Mouse (Mus musculus) small intestine, adult 2 months (tissue): ENCODE results near the gene Phgr1. TPM values are rescaled to one million over a fixed set of nuclear protein-coding genes. Genes with fewer than 3 reads are reported as not detected.

Source experiments
- H3K27ac ChIP-seq: fragments of 200-500 bp; 2 replicates; pipeline ENCODE4 v1.5.1; 2012; ENCODE audit warnings: low read depth, low read length, control low read depth, inconsistent platforms; ENCODE audit not compliant: insufficient read depth
- H3K27me3 ChIP-seq: fragments of 200-500 bp; 2 replicates; pipeline ENCODE4 v1.6.1; 2012; ENCODE audit warnings: mild to moderate bottlenecking, moderate library complexity, low read length, inconsistent platforms; ENCODE audit not compliant: control insufficient read depth, insufficient read depth
- H3K36me3 ChIP-seq: fragments of 200-500 bp; 2 replicates; pipeline ENCODE4 v1.6.1; 2012; ENCODE audit warnings: mild to moderate bottlenecking, low read length, control low read depth, inconsistent platforms; ENCODE audit not compliant: control insufficient read depth, insufficient read depth
- H3K4me1 ChIP-seq: fragments of 200-500 bp; 2 replicates; pipeline ENCODE4 v1.6.1; 2012; ENCODE audit warnings: low read length, inconsistent platforms, mixed read lengths; ENCODE audit not compliant: control insufficient read depth, insufficient read depth, insufficient read length
- H3K4me3 ChIP-seq: fragments of 200-500 bp; 2 replicates; pipeline ENCODE4 v1.5.1; 2012; ENCODE audit warnings: low read depth, mild to moderate bottlenecking, control low read depth, inconsistent platforms, low read length, moderate library complexity
- CTCF ChIP-seq: fragments of 200-500 bp; IDR thresholded peaks from 2 replicates; pipeline ENCODE4 v1.5.1; 2012; ENCODE audit warnings: low read depth, mild to moderate bottlenecking, control low read depth, inconsistent platforms, low read length, moderate library complexity, mixed read lengths; ENCODE audit not compliant: insufficient replicate concordance, insufficient read length; ENCODE audit errors: extremely low read depth
- POLR2A ChIP-seq: fragments of 200-500 bp; IDR thresholded peaks from 2 replicates; pipeline ENCODE4 v1.6.1; 2012; ENCODE audit warnings: low read depth, mild to moderate bottlenecking, control low read depth, inconsistent platforms, low read length, moderate library complexity
- WGBS: fragments of 180-500 bp; shearing (Covaris S2); methylation state at CpG from one replicate; pipeline ENCODE4 v1.1.7; 2018; 5-methylcytosine and 5-hydroxymethylcytosine counted together
- polyA plus RNA-seq: library from polyadenylated mRNA; depleted of rRNA; stranded (reverse); fragments of >200 nt; gene quantifications from 2 replicates; pipeline ENCODE4 v1.2.3, GENCODE M21; 2012

Gene Phgr1
- polyA plus RNA-seq, 1 experiment: 5,176 TPM

DNA sequence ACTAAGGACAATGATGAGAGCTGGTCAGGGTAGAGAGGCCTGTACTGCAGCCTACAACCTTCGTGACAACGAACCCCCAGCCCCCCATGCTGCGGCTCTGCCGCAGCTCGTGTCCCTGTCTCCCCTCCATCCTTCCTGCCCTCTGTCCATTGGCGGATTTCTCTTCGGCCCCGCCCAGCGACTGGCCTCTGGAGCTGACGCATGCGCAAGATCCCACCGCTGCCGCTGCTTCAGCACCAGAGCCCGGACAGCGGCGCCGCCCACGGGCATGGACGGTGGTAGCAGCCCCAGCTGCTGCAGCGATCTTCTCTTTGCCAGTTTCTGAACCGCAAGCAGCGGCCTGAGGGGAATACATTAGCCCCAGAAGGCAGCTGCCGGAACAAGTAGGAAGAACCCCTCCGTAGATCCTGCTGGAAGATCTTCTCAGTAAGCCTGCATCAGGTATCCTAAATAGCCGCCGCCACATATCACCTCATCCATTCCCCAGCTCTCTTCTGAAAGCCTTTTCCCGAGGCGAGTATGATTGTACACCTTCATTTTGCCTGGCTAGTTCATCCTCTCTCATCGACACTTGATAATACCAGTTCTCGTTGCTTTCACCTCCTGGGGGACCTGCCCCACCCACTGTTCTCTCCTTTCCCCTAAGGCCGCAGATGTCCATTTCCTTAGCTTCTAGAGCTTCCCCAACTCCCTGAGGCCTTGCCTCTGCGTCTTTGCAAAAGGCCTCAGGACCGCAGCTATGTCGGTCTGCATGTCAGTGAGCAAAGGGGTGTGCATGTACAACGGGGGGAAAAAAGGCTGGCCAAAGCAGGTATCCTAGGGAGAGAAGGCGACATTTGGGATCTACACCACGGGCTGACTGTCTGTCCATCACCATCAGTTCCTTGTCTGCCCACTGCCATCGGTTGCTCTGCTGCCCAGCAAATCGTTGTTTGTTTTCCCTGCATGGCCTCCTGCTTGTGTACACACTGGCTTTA lies 7.2 kb downstream of the Phgr1 start, which contains the start of gene Disp2:
Disp2 (plus strand) TSS at position 216 of the 977 bp plus-strand sequence.
- H3K4me3 ChIP-seq: peak within 1 kb of the TSS; percentile 42
- H3K27ac ChIP-seq: peak within 1 kb of the TSS; percentile 65
- TF ChIP-seq CTCF (0 out of 2 replicates have a peak, but pooled peaks have one; percentile 4), POLR2A (peak; percentile 47; the same call in 1 of the 2 replicates)
- H3K27me3 ChIP-seq: no peaks in the 10 kb centered on the region
- peaks cover 11% of the 10 kb centered on the region; the same call in 1 of the 2 replicates for H3K36me3 ChIP-seq
- peaks cover 24% of the 10 kb centered on the region for H3K4me1 ChIP-seq
- WGBS: 10% methylated on average over 39 of the region's 39 CpGs

DNA sequence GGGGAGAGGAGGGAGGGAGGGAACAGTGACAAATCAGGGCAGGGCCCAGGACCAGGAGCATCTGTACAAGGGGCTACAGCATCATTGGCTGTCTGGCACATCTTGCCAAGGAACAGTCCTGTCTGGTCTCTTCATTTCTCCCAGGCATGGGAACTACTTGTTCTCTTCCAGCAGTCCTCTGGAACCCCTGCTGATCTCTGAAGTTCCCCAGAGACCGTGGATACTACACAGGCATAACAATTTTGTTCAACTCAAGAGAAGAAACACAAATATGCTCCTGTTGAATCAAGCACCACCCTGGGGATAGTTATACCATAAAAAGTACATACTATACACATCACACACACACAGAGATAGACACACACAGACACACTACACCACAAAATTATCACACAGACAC lies 8.5 kb downstream of the Phgr1 start:
- H3K36me3 ChIP-seq: peaks cover 4% of the 10 kb centered on the region; the same call in 1 of the 2 replicates
- 79% methylated on average over 1 of the region's 1 CpGs for WGBS
- no peak overlapping the region for H3K4me3 ChIP-seq
- no peak overlapping the region for H3K27ac ChIP-seq
- H3K4me1 ChIP-seq: peaks cover 17% of the 10 kb centered on the region
- no peaks in the 10 kb centered on the region for H3K27me3 ChIP-seq
- TF ChIP-seq POLR2A: no peak
- TF ChIP-seq CTCF: no peak

DNA sequence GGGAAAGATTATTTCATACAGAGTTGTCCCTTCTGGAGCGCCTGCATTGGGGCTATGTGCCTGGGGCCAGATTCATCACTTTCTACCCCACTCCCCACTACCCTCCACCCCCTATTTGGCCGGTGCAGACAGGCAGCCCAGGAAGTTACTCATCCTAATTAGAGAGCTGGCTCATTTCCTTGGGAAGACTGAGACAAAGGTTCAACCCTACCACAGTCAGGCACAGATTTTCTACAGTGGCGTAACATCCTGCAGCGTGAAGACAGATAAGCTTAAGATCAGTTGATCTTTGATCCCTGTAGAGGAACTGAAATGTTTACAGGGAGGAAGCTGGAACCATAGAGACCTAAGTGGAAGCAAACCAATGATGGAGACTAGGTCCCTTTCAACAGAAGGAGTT lies 9.7 kb downstream of the Phgr1 start:
- Histone ChIP-seq H3K4me1 (peaks cover 15% of the 10 kb centered on the region), H3K36me3 (no peaks in the 10 kb centered on the region), H3K27me3 (no peaks in the 10 kb centered on the region), H3K27ac (no peak overlapping the region), H3K4me3 (no peak overlapping the region)
- WGBS: 28% methylated on average over 4 of the region's 4 CpGs
- TF ChIP-seq POLR2A: no peak
- no peak for TF ChIP-seq CTCF

DNA sequence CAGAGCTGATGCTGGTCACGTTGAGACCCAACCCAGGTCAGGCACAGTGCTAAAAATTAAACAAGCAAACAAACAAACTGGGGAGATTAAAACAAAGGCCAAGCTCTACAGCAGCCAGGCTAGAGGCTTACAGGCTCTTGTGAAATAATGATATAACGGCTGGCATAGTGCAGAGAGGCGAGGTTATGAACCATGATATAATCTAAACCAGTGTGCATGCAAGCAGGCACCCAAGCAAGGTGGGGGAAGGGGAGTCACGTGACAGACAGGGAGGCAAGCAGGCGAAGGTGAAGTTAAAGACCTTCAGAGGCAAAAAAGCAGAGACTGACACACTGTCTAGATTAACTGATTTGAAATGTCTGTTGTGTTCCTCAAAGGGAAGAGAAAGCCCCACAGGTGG lies 10.5 kb downstream of the Phgr1 start:
- no peaks in the 10 kb centered on the region for H3K27me3 ChIP-seq
- no peak overlapping the region for H3K27ac ChIP-seq
- 43% methylated on average over 5 of the region's 5 CpGs for WGBS
- H3K36me3 ChIP-seq: no peaks in the 10 kb centered on the region
- peaks cover 9% of the 10 kb centered on the region; the same call in 1 of the 2 replicates for H3K4me1 ChIP-seq
- no peak for TF ChIP-seq POLR2A
- no peak for TF ChIP-seq CTCF
- H3K4me3 ChIP-seq: no peak overlapping the region

DNA sequence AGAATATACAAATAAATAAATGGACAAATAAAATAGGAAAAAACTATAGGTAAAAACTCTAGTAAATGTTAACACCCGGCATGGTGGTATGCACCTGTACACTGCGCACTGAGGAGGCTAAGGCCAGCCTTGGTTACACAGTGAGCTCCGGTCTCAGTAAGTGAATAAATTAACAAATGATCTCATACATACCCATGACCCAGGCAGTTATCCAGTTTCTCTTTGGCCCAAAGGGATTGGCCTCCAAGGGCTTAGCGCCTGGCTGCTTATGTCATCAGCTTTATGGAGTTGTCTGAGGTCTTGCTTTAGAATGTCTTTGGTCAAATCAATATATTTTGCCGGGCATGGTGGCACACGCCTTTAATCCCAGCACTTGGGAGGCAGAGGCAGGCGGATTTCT lies 11.1 kb downstream of the Phgr1 start:
- H3K36me3 ChIP-seq: no peaks in the 10 kb centered on the region
- 89% methylated on average over 7 of the region's 7 CpGs for WGBS

DNA sequence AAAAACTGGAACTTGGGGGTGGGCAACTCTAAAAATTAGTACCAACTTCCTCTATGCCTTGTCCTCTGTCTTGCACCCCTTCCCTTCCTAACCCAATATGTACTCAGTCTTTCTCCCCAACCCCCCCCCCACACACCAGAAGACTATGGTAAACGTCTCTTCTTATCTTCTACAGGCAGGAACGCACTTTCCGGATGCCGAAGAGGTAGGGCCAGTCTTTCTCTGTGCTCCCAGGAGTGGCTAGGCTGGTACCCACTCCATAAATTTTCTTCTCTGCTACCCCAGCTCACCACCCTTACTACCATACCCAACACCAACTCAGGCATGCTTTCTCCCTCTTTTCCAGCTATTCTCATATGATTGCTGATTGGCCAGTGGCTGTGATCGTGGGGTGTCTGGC lies 14.0 kb downstream of the Phgr1 start:
- peaks cover 16% of the 10 kb centered on the region for H3K4me1 ChIP-seq
- H3K27me3 ChIP-seq: no peaks in the 10 kb centered on the region
- TF ChIP-seq POLR2A (no peak), CTCF (no peak)
- no peaks in the 10 kb centered on the region for H3K36me3 ChIP-seq
- no peak overlapping the region for H3K4me3 ChIP-seq
- H3K27ac ChIP-seq: no peak overlapping the region
- 74% methylated on average over 5 of the region's 5 CpGs for WGBS

More for the DNA sequence above, 11.1 kb downstream of the Phgr1 start:
- no peaks in the 10 kb centered on the region for H3K27me3 ChIP-seq
- TF ChIP-seq CTCF: no peak
- TF ChIP-seq POLR2A: no peak
- peaks cover 6% of the 10 kb centered on the region; the same call in 1 of the 2 replicates for H3K4me1 ChIP-seq
- H3K4me3 ChIP-seq: no peak overlapping the region
- no peak overlapping the region for H3K27ac ChIP-seq

DNA sequence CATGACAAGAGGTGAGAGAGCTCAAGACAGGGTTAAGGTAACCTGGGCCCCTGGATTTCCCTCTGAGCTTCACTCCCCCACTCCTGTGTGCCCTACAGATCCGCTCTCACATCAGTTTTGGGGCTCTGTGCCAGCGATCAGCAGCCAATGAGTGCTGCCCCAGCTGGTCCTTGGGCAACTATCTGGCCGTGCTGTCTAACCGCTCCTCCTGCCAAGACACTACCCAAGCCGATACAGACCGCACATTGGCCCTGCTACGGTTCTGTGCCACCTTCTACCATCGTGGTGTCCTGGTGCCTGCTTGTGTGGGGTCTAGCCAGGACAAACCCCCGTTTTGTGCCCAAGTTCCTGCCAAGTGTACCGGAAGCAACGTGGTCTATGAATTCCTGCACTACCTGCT lies 16.9 kb downstream of the Phgr1 start:
- no peaks in the 10 kb centered on the region for H3K36me3 ChIP-seq
- H3K27me3 ChIP-seq: no peaks in the 10 kb centered on the region
- no peak overlapping the region for H3K27ac ChIP-seq
- peaks cover 16% of the 10 kb centered on the region for H3K4me1 ChIP-seq
- no peak overlapping the region for H3K4me3 ChIP-seq
- TF ChIP-seq CTCF (no peak), POLR2A (no peak)
- 88% methylated on average over 11 of the region's 11 CpGs for WGBS

DNA sequence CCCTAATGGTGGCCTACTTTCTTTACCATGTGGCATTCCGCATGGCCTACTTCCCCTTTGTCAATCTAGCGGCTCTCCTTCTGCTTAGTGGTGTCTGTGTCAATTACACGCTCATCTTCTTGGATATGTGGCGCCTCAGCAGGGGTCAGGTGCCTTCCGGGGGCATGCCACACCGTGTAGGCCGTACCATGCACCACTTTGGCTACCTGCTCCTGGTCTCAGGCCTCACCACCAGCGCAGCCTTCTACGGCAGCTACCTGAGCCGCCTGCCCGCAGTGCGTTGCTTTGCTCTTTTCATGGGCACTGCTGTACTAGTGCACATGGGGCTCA lies 17.6 kb downstream of the Phgr1 start:
- TF ChIP-seq CTCF (no peak), POLR2A (no peak)
- Histone ChIP-seq H3K27ac (no peak overlapping the region), H3K4me3 (peak overlapping the region; percentile 53), H3K4me1 (peaks cover 16% of the 10 kb centered on the region), H3K27me3 (no peaks in the 10 kb centered on the region), H3K36me3 (no peaks in the 10 kb centered on the region)
- 65% methylated on average over 12 of the region's 12 CpGs for WGBS
